Mouse (Mus musculus) heart, postnatal 0 days (tissue): ENCODE results near the gene Adam22.

Experiments
- CTCF ChIP-seq: IDR thresholded peaks from 2 replicates; pipeline ENCODE4 v1.5.1; 2016; ENCODE audit warnings: antibody characterized with exemption, control low read depth, low read depth
- EP300 ChIP-seq: IDR thresholded peaks from 2 replicates; pipeline ENCODE4 v1.6.1; 2016; ENCODE audit warnings: antibody characterized with exemption, low read depth

DNA sequence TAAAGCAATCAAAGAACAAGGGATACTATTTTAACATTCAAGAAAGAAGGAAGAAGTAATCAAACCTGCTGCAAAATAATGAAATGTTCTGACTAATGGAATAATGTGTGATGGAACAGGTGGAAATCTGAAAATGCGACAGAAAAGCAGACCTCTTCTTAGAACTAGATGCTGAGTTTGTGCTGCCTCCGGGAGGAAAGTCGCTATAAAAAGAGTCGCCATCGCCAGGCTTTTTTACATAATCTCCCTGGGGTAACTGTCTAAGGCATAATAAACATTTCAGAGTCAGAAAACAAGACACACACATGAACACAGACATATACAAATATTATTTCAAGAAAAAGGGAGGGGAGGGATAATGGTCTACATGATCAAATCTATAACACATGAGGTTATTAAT is 273.0 kb downstream of the Adam22 start:
- no peak for TF ChIP-seq CTCF
- no peak for TF ChIP-seq EP300
